Mouse (Mus musculus): ENCODE results near the gene Srp54a. TPM values are rescaled to one million over a fixed set of nuclear protein-coding genes. Genes with fewer than 3 reads are reported as not detected.
A peak's percentile ranks its signal among the peaks of the same experiment; 100 is the strongest.

Gene Srp54a
- total and polyA plus RNA-seq, 2 experiments from 2014 or later: 50.7 to 142 TPM

DNA sequence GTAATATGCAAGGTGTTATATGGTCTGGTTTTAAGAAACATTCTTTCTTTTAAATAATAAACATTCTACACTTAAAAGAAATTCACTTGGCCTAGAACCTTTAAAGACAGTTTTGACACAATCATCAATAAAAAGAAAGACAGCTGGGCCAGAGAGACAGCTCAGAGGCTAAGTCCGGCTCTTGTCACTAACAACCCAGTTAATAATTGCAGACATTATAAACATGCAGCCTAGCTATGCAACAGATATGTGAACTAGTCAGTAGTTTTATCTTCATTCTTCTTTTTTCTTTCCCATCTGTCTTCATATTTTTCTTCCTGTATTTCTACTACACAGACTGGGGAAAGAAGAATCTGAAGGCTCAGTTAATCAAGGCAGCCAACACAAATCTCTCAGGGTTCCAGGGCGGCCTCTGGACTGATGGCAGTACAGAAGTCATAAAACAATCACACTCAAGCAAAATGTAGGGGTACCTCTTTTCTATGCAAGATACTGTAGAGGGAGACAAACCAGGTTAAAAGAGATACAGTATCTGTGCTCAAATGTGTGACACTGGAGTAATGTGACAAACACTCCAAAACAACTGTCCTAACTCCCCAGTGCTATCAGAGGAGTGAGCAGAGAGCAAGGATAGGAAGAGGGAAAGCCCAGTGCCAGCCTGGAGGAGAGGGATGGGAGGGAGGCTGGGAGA lies 25.4 kb upstream of the Srp54a start:
- Histone ChIP-seq H3K27ac (ENCODE audit: low read depth) (no peak overlapping the region), H3K9ac (replicated peaks; ENCODE audit: low read depth, low read length) (no peak overlapping the region), H3K9me3 (replicated peaks; ENCODE audit: control insufficient read depth, low read length) (no peaks in the 10 kb centered on the region), H3K4me3 (ENCODE audit: low read depth, low read length) (no peak overlapping the region), H3K4me1 (ENCODE audit: control insufficient read depth, insufficient read depth) (no peaks in the 10 kb centered on the region), H3K4me2 (ENCODE audit: low read depth, low read length) (no peak overlapping the region), H3K36me3 (replicated peaks; ENCODE audit: control insufficient read depth, insufficient read depth, low read length) (peaks cover 11% of the 10 kb centered on the region), H3K27me3 (ENCODE audit: control insufficient read depth, insufficient read depth, low read length) (no peaks in the 10 kb centered on the region)
- 90% methylated on average over 2 of the region's 2 CpGs for WGBS
- no peak for TF ChIP-seq CTCF (IDR thresholded peaks at IDR 0.05; ENCODE audit: low read depth)
- TF ChIP-seq EP300 (IDR thresholded peaks at IDR 0.05; ENCODE audit: low read depth): no peak
- ATAC-seq (ENCODE audit: insufficient read depth, low read depth) (no peak), DNase-seq (ENCODE audit: low spot score) (no peak)

DNA sequence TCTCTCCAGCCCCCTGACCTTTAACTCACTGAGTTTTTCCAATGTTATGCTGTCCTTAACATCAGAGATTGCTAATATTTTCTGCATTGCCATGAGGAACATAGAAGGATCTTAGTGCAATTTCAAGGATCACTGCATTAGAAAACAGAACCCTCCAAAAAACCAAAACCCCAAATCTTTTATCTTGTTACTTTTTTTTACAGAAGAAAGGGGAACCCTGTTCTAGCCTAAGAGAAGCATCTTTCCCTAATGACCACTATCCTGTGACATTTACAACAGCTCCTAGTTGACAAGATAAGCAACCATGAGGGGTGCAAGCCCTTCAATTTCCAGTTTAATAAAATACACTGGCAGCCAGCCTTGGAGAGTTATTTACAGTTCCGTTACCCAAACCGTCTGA lies 23.4 kb upstream of the Srp54a start:
- no peak overlapping the region for H3K4me2 ChIP-seq (ENCODE audit: low read depth, low read length)
- DNase-seq (ENCODE audit: low spot score) (no peak), ATAC-seq (ENCODE audit: insufficient read depth, low read depth) (no peak)
- H3K36me3 ChIP-seq (replicated peaks; ENCODE audit: control insufficient read depth, insufficient read depth, low read length): peaks cover 11% of the 10 kb centered on the region
- no peaks in the 10 kb centered on the region for H3K4me1 ChIP-seq (ENCODE audit: control insufficient read depth, insufficient read depth)
- no peaks in the 10 kb centered on the region for H3K9me3 ChIP-seq (replicated peaks; ENCODE audit: control insufficient read depth, low read length)
- TF ChIP-seq CTCF (IDR thresholded peaks at IDR 0.05; ENCODE audit: low read depth) (no peak), EP300 (IDR thresholded peaks at IDR 0.05; ENCODE audit: low read depth) (no peak)
- H3K27me3 ChIP-seq (ENCODE audit: control insufficient read depth, insufficient read depth, low read length): no peaks in the 10 kb centered on the region
- no peak overlapping the region for H3K9ac ChIP-seq (replicated peaks; ENCODE audit: low read depth, low read length)
- no peak overlapping the region for H3K27ac ChIP-seq (ENCODE audit: low read depth)
- no peak overlapping the region for H3K4me3 ChIP-seq (ENCODE audit: low read depth, low read length)
- WGBS: 63% methylated on average over 2 of the region's 2 CpGs

DNA sequence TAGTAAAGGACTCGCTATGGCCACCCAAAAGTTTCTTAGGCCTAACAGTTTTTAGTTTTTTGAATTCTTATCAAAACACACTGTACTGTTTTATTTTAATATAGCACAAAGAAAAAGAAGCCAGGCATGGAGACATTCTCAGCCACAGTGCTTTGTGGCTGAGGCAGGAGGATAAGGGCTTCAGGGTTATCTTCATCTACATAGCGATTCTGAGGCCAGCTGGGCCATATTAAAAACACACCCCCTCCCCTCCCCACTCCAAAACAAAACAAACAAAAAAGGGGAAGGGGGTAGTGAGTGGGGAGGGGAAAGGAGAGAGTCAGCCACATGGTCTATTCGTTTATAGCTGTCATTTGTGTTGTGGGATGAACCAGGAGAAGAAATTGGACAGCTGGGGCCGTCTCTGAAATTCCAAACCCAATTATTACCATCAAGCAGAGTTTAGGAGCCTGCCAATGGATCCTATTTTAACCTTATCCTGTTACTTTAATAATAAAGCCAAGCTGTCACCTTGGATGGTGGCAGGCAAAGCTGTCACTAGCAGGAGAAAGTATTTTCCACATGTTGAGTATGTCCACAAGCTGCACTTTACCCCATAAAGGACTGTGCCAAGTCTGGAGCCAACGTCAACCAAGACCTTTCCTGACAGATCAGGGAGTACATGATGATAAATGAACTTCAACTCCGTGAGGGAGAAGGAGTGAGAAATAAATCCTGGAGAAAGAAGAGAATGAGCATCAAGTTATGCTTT lies 21.0 kb upstream of the Srp54a start:
- peaks cover 4% of the 10 kb centered on the region for H3K36me3 ChIP-seq (replicated peaks; ENCODE audit: control insufficient read depth, insufficient read depth, low read length)
- peak; percentile 63 for ATAC-seq (ENCODE audit: insufficient read depth, low read depth)
- H3K9ac ChIP-seq (replicated peaks; ENCODE audit: low read depth, low read length): no peak overlapping the region
- H3K27me3 ChIP-seq (ENCODE audit: control insufficient read depth, insufficient read depth, low read length): no peaks in the 10 kb centered on the region
- H3K4me3 ChIP-seq (ENCODE audit: low read depth, low read length): no peak overlapping the region
- no peak for DNase-seq (ENCODE audit: low spot score)
- no peak overlapping the region for H3K4me2 ChIP-seq (ENCODE audit: low read depth, low read length)
- no peaks in the 10 kb centered on the region for H3K9me3 ChIP-seq (replicated peaks; ENCODE audit: control insufficient read depth, low read length)
- 52% methylated on average over 6 of the region's 6 CpGs for WGBS
- H3K4me1 ChIP-seq (ENCODE audit: control insufficient read depth, insufficient read depth): no peaks in the 10 kb centered on the region
- peak overlapping the region; percentile 51 for H3K27ac ChIP-seq (ENCODE audit: low read depth)
- TF ChIP-seq CTCF (IDR thresholded peaks at IDR 0.05; ENCODE audit: low read depth) (no peak), EP300 (IDR thresholded peaks at IDR 0.05; ENCODE audit: low read depth) (no peak)

DNA sequence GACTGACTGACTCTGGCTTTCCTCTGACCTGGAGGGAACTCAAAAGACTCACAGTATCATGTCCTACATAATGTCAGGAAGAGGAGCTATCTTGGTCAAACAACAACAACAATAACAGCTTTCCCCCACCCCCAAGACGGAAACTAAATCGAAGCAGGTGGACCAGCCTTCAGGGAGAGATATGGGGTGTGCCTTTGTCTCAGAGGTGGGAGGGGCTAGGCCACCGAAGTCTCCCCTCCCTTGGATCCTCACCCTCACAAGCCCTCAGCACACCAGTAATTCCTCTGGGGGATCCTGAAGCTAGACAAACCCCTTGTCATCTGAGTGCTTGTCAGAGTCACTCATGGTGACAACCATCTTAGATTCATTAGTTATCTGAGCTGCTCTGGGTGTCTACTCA lies 20.2 kb upstream of the Srp54a start:
- Histone ChIP-seq H3K4me3 (ENCODE audit: low read depth, low read length) (no peak overlapping the region), H3K4me1 (ENCODE audit: control insufficient read depth, insufficient read depth) (no peaks in the 10 kb centered on the region), H3K27ac (ENCODE audit: low read depth) (peak overlapping the region; percentile 51), H3K36me3 (replicated peaks; ENCODE audit: control insufficient read depth, insufficient read depth, low read length) (peaks cover 4% of the 10 kb centered on the region), H3K9ac (replicated peaks; ENCODE audit: low read depth, low read length) (no peak overlapping the region), H3K9me3 (replicated peaks; ENCODE audit: control insufficient read depth, low read length) (no peaks in the 10 kb centered on the region), H3K27me3 (ENCODE audit: control insufficient read depth, insufficient read depth, low read length) (no peaks in the 10 kb centered on the region), H3K4me2 (ENCODE audit: low read depth, low read length) (no peak overlapping the region)
- DNase-seq (ENCODE audit: low spot score) (no peak), ATAC-seq (ENCODE audit: insufficient read depth, low read depth) (no peak)
- TF ChIP-seq CTCF (IDR thresholded peaks at IDR 0.05; ENCODE audit: low read depth) (no peak), EP300 (IDR thresholded peaks at IDR 0.05; ENCODE audit: low read depth) (no peak)
- WGBS: 47% methylated on average over 3 of the region's 3 CpGs

DNA sequence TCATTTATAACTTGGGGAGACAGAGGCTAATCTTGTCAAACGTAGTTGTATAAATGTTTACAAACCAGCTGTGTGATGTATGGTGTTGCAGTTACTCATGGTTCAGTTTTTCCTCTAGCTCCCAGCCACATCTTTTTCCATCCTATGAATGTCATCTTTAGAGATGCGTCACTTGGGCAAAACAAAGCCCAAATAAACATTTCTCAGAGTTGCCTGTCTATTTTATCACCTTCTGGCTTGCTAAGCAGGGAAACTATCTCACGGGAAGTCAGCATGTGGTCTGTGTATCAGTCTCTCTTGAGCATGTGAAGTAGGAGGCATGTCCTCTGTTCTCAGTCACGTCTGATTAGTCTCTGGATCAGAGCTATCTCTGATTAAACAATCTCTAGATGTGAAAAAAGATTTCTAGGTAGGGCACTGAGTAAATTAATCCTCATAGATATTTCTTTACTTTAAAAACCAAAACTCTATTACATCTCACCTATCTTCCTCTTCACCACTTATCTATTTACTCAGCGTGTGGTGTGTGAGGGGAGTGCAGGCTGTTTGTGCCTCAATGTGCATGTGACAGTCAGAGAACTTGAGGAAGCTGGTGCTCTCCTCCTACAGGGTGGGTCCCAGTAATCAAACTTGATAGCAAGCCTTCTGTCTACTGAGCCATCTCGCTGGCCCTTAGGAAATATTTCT lies 19.7 kb upstream of the Srp54a start:
- Histone ChIP-seq H3K36me3 (replicated peaks; ENCODE audit: control insufficient read depth, insufficient read depth, low read length) (peaks cover 4% of the 10 kb centered on the region), H3K4me1 (ENCODE audit: control insufficient read depth, insufficient read depth) (no peaks in the 10 kb centered on the region), H3K27me3 (ENCODE audit: control insufficient read depth, insufficient read depth, low read length) (no peaks in the 10 kb centered on the region), H3K9me3 (replicated peaks; ENCODE audit: control insufficient read depth, low read length) (no peaks in the 10 kb centered on the region), H3K27ac (ENCODE audit: low read depth) (peak overlapping the region; percentile 51; the same call in 1 of the 2 replicates), H3K4me2 (ENCODE audit: low read depth, low read length) (no peak overlapping the region), H3K4me3 (ENCODE audit: low read depth, low read length) (no peak overlapping the region), H3K9ac (replicated peaks; ENCODE audit: low read depth, low read length) (no peak overlapping the region)
- DNase-seq (ENCODE audit: low spot score) (no peak), ATAC-seq (ENCODE audit: insufficient read depth, low read depth) (no peak)
- no peak for TF ChIP-seq CTCF (IDR thresholded peaks at IDR 0.05; ENCODE audit: low read depth)
- no peak for TF ChIP-seq EP300 (IDR thresholded peaks at IDR 0.05; ENCODE audit: low read depth)
- 46% methylated on average over 6 of the region's 6 CpGs for WGBS
